Mouse (Mus musculus): ENCODE measurements at regions not wholly inside any gene's neighbourhood (a gene's known extent, or its start where the extent isn't known, plus 50 kb on each side); places are given as distances from the start of the nearest gene placed in this dataset.

GRCm38 (mm10) chr7:71873817-71874216 lies 432.6 kb downstream of the Mctp2 start:
- no peak for DNase-seq (ENCODE audit: low spot score in 2 of 2)

GRCm38 (mm10) chr7:71872912-71873311 lies 433.5 kb downstream of the Mctp2 start:
- DNase-seq (ENCODE audit: low spot score in 2 of 2): no peak

GRCm38 (mm10) chr7:71867090-71867489 lies 439.3 kb downstream of the Mctp2 start:
- DNase-seq (ENCODE audit: low spot score in 2 of 2): peak in 1 of 2 experiments; percentile 61

- DNase-seq (ENCODE audit: low spot score in 2 of 2): no peak
Measured at GRCm38 (mm10) chr7:71865371-71866166, 440.8 kb downstream of the Mctp2 start.

- DNase-seq (ENCODE audit: low spot score in 2 of 2): no peak
Measured at GRCm38 (mm10) chr7:71852864-71853263, 453.5 kb downstream of the Mctp2 start.

- DNase-seq (ENCODE audit: low spot score in 2 of 2): no peak
Measured at GRCm38 (mm10) chr7:71849174-71849573, 457.2 kb downstream of the Mctp2 start.

GRCm38 (mm10) chr7:71837845-71838244 lies 468.6 kb downstream of the Mctp2 start:
- DNase-seq (ENCODE audit: low spot score in 2 of 2): no peak

- DNase-seq (ENCODE audit: low spot score in 2 of 2): no peak
Measured at GRCm38 (mm10) chr7:71831790-71832525, 474.4 kb downstream of the Mctp2 start.

- no peak for DNase-seq (ENCODE audit: low spot score in 2 of 2)
Measured at GRCm38 (mm10) chr7:71829567-71829966, 476.8 kb downstream of the Mctp2 start.

GRCm38 (mm10) chr7:71816138-71816537 lies 464.9 kb upstream of the Gm10295 start:
- DNase-seq (ENCODE audit: low spot score in 2 of 2): no peak

GRCm38 (mm10) chr7:71794201-71794600 lies 442.9 kb upstream of the Gm10295 start:
- DNase-seq (ENCODE audit: low spot score in 2 of 2): no peak

- no peak for DNase-seq (ENCODE audit: low spot score in 2 of 2)
Measured at GRCm38 (mm10) chr7:71788401-71788800, 437.1 kb upstream of the Gm10295 start.

- no peak for DNase-seq (ENCODE audit: low spot score in 2 of 2)
Measured at GRCm38 (mm10) chr7:71782496-71782895, 431.2 kb upstream of the Gm10295 start.

- DNase-seq (ENCODE audit: low spot score in 2 of 2): no peak
Measured at GRCm38 (mm10) chr7:71749886-71750285, 398.6 kb upstream of the Gm10295 start.

- DNase-seq (ENCODE audit: low spot score in 2 of 2): no peak
Measured at GRCm38 (mm10) chr7:71746118-71746897, 395.0 kb upstream of the Gm10295 start.

GRCm38 (mm10) chr7:71728509-71728908 lies 377.2 kb upstream of the Gm10295 start:
- no peak for DNase-seq (ENCODE audit: low spot score in 2 of 2)

- no peak for DNase-seq (ENCODE audit: low spot score in 2 of 2)
Measured at GRCm38 (mm10) chr7:71708209-71708608, 356.9 kb upstream of the Gm10295 start.

GRCm38 (mm10) chr7:71706201-71706600 lies 354.9 kb upstream of the Gm10295 start:
- DNase-seq (ENCODE audit: low spot score in 2 of 2): no peak

GRCm38 (mm10) chr7:71705426-71706050 lies 354.3 kb upstream of the Gm10295 start:
- peak; percentile 7 to 32 for DNase-seq (ENCODE audit: low spot score in 2 of 2)

- no peak for DNase-seq (ENCODE audit: low spot score in 2 of 2)
Measured at GRCm38 (mm10) chr7:71704661-71705240, 353.5 kb upstream of the Gm10295 start.

Data from frontal cortex, postnatal 10 days (tissue).